Mouse (Mus musculus) MEL (cell line): ENCODE data around the gene Utrn. TPM values are rescaled to one million over a fixed set of nuclear protein-coding genes. Genes with fewer than 3 reads are reported as not detected.

ENCODE experiments used
- DNase-seq: peaks from one replicate; pipeline ENCODE4 v3.0.0; 2011; ENCODE audit warnings: low read depth, low spot score
- H3K27ac ChIP-seq: 2 replicates; pipeline ENCODE4 v1.5.1; 2012; ENCODE audit warnings: low read depth, mild to moderate bottlenecking, control low read depth, low read length, moderate library complexity; ENCODE audit not compliant: control insufficient read depth
- H3K27me3 ChIP-seq, 2 experiments: fragments of 150-350 bp in 1 of 2; sonication (generic) in 1 of 2; 2 replicates each; pipeline ENCODE4 v1.6.1; 2012; ENCODE audit warnings: low read length in 2 of 2, mild to moderate bottlenecking in 2 of 2, improper control_type of control experiment in 1 of 2, moderate library complexity in 1 of 2; ENCODE audit not compliant: insufficient read depth in 2 of 2, control insufficient read depth in 1 of 2
- H3K36me3 ChIP-seq, 2 experiments: 2 replicates each; pipeline ENCODE4 v1.6.1; 2012 to 2014; ENCODE audit warnings: low read length in 2 of 2, improper control_type of control experiment in 1 of 2, inconsistent platforms in 1 of 2, mild to moderate bottlenecking in 1 of 2; ENCODE audit not compliant: insufficient read depth in 2 of 2, control insufficient read depth in 1 of 2
- H3K4me1 ChIP-seq, 2 experiments: fragments of 150-350 bp in 1 of 2; sonication (generic) in 1 of 2; 2 replicates each; pipeline ENCODE4 v1.6.1; 2012; ENCODE audit warnings: low read length in 2 of 2, improper control_type of control experiment in 1 of 2, mild to moderate bottlenecking in 1 of 2; ENCODE audit not compliant: insufficient read depth in 2 of 2, control insufficient read depth in 1 of 2
- H3K4me3 ChIP-seq, 2 experiments: fragments of 150-350 bp in 1 of 2; sonication (generic) in 1 of 2; 2 replicates each; pipeline ENCODE4 v1.5.1; 2012; ENCODE audit warnings: low read depth in 2 of 2, low read length in 2 of 2, mild to moderate bottlenecking in 2 of 2, moderate library complexity in 2 of 2, control low read depth in 1 of 2, improper control_type of control experiment in 1 of 2; ENCODE audit not compliant: control insufficient read depth in 1 of 2, insufficient read depth in 1 of 2
- H3K79me2 ChIP-seq: 2 replicates; pipeline ENCODE4 v1.6.1; 2012; ENCODE audit warnings: mild to moderate bottlenecking, low read length, moderate library complexity; ENCODE audit not compliant: control insufficient read depth, poor library complexity, insufficient read depth
- H3K9ac ChIP-seq: 2 replicates; pipeline ENCODE4 v1.6.1; 2012; ENCODE audit warnings: low read depth, mild to moderate bottlenecking, control low read depth, low read length, moderate library complexity; ENCODE audit not compliant: control insufficient read depth, poor library complexity, severe bottlenecking
- H3K9me3 ChIP-seq: fragments of 150-350 bp; sonication (generic); replicated peaks from 2 replicates; pipeline ENCODE4 v1.6.1; 2012; ENCODE audit warnings: mild to moderate bottlenecking, low read length, improper control_type of control experiment, moderate library complexity; ENCODE audit not compliant: insufficient read depth
- BHLHE40 ChIP-seq: IDR thresholded peaks from 2 replicates; pipeline ENCODE4 v1.6.1; 2012; ENCODE audit warnings: low read depth, mild to moderate bottlenecking, inconsistent platforms, low read length, improper control_type of control experiment, borderline replicate concordance
- CHD2 ChIP-seq: IDR thresholded peaks from 2 replicates; pipeline ENCODE4 v1.6.1; 2011; ENCODE audit warnings: low read length, improper control_type of control experiment
- CTCF ChIP-seq, 3 experiments: IDR thresholded peaks in 2 of 3; conservative IDR thresholded peaks in 1 of 3; 2 replicates each; pipeline ENCODE4 v1.5.1; 2011 to 2012; ENCODE audit warnings: low read length in 3 of 3, low read depth in 2 of 3, mild to moderate bottlenecking in 2 of 3, improper control_type of control experiment in 1 of 3, inconsistent platforms in 1 of 3, mixed read lengths in 1 of 3, moderate library complexity in 1 of 3; ENCODE audit not compliant: control insufficient read depth in 1 of 3, insufficient read depth in 1 of 3, poor library complexity in 1 of 3, severe bottlenecking in 1 of 3
- ETS1 ChIP-seq: IDR thresholded peaks from 2 replicates; pipeline ENCODE4 v1.6.1; 2012; ENCODE audit warnings: low read depth, mild to moderate bottlenecking, inconsistent platforms, low read length, improper control_type of control experiment, moderate library complexity
- GABPA ChIP-seq: IDR thresholded peaks from 2 replicates; pipeline ENCODE4 v1.6.1; 2012; ENCODE audit warnings: low read depth, mild to moderate bottlenecking, inconsistent platforms, low read length, improper control_type of control experiment, moderate library complexity
- KAT2A ChIP-seq: conservative IDR thresholded peaks from 2 replicates; pipeline ENCODE4 v1.6.1; 2012; ENCODE audit warnings: low read depth, low read length, improper control_type of control experiment, inconsistent platforms
- MAX ChIP-seq: IDR thresholded peaks from 2 replicates; pipeline ENCODE4 v1.6.1; 2011; ENCODE audit warnings: low read length, improper control_type of control experiment
- MEF2A ChIP-seq: IDR thresholded peaks from 2 replicates; pipeline ENCODE4 v1.6.1; 2014; ENCODE audit warnings: low read depth, mild to moderate bottlenecking, inconsistent platforms, low read length, improper control_type of control experiment; ENCODE audit not compliant: poor library complexity, insufficient replicate concordance, severe bottlenecking; ENCODE audit errors: extremely low read depth
- MXI1 ChIP-seq: IDR thresholded peaks from 2 replicates; pipeline ENCODE4 v1.6.1; 2011; ENCODE audit warnings: mild to moderate bottlenecking, low read depth, low read length, improper control_type of control experiment
- MYC ChIP-seq: IDR thresholded peaks from 2 replicates; pipeline ENCODE4 v1.6.1; 2011; ENCODE audit warnings: low read depth, mild to moderate bottlenecking, low read length, improper control_type of control experiment, moderate library complexity
- POLR2AphosphoS2 ChIP-seq: IDR thresholded peaks from 2 replicates; pipeline ENCODE4 v1.6.1; 2011; ENCODE audit warnings: low read length, improper control_type of control experiment
- POLR2AphosphoS5 ChIP-seq: IDR thresholded peaks from 2 replicates; pipeline ENCODE4 v1.6.1; 2012; ENCODE audit warnings: low read depth, borderline replicate concordance, mild to moderate bottlenecking, inconsistent platforms, low read length, moderate library complexity, mixed read lengths
- USF2 ChIP-seq, 2 experiments: IDR thresholded peaks; 2 replicates each; pipeline ENCODE4 v1.6.1; 2011 to 2012; ENCODE audit warnings: improper control_type of control experiment in 2 of 2, low read length in 2 of 2, borderline replicate concordance in 1 of 2, inconsistent platforms in 1 of 2, low read depth in 1 of 2, mild to moderate bottlenecking in 1 of 2; ENCODE audit not compliant: insufficient read depth in 1 of 2
- ZC3H11A ChIP-seq: IDR thresholded peaks from 2 replicates; pipeline ENCODE4 v1.6.1; 2012; ENCODE audit warnings: low read depth, mild to moderate bottlenecking, inconsistent platforms, low read length, improper control_type of control experiment
- ZMIZ1 ChIP-seq: IDR thresholded peaks from 2 replicates; pipeline ENCODE4 v1.6.1; 2012; ENCODE audit warnings: low read depth, mild to moderate bottlenecking, inconsistent platforms, low read length, improper control_type of control experiment, moderate library complexity
- ZNF384 ChIP-seq: IDR thresholded peaks from 2 replicates; pipeline ENCODE4 v1.6.1; 2012; ENCODE audit warnings: low read depth, mild to moderate bottlenecking, inconsistent platforms, low read length, improper control_type of control experiment
- polyA plus RNA-seq, 2 experiments: library from polyadenylated mRNA; stranded (reverse) in 1 of 2; unstranded in 1 of 2; fragments of >175 nt in 1 of 2; fragments of >200 nt in 1 of 2; gene quantifications; 2 replicates each; pipeline versions ENCODE4 v1.2.1 to v1.2.4; 2012; ENCODE audit warnings: low replicate concordance in 2 of 2, low read depth in 1 of 2; ENCODE audit not compliant: insufficient read length in 2 of 2, insufficient read depth in 1 of 2, missing spikeins in 1 of 2
- total RNA-seq: library from RNA; depleted of rRNA; stranded (reverse); fragments of 300-350 nt; gene quantifications from 2 replicates; pipeline ENCODE4 v1.2.3, GENCODE M21; 2012

Gene Utrn
- total and polyA plus RNA-seq, 3 experiments = 2.3 to 4.3 TPM; not detected in 1

DNA sequence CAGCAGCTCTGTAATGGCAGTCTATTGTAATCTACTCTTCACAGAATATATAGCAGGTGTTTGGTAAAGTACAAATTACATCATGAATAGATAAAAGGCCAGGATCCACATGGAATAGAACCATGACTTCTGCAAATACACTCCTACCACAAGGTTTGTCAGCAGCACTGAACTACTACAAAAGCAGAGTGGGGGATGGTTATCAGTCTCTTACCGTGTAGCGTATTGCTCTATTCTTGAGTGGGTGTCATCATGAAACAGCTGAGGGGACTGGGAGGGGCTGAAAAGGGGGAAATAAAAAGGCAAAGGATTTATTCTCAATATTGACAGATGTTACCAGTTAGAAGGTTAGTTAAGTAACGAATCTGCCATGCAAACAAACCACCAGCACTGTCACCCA, 454.2 kb downstream of the Utrn start (continued):
- TF ChIP-seq POLR2AphosphoS5 (no peak), MAX (no peak), ETS1 (peak; percentile 96), KAT2A (no peak), MXI1 (peak; percentile 48; the same call in 1 of the 2 replicates), ZMIZ1 (no peak)

DNA sequence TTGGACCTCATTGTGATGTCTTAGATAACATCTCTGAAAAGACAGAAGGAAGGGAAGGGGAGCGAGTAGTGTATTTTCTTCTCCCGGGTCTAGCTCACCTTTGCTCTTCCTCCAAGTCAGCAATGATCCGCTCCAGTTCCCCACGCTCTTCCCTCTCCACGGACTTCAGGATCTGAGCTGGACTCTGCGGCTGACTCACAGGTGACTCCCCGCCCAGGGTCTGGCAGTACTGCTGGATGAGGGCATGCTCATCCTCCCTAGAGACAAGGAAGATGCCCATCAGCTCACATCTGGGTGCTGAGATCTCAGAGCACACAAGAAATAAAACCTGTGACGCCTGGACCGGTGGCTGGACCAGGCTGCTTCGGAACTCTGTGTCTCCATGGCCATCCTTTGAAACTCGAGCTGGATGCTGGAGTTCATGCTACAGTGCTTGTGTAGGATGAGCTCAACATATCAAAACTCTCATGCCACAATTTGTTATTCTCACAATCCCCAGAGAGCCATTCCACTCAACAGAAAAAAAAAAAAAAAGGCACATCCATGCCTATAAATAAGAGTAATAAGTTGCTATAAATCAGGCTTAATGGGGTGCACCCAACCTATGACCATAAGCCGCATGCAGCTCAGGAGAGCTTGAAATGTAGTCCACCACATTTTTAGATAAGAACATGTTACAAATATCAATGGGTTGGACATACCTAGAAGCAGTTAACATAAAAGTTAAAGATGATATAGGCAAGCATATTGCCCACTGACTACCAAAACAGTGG, 462.6 kb downstream of the Utrn start:
- Histone ChIP-seq H3K4me1 (no peaks in the 10 kb centered on the region), H3K9ac (no peak overlapping the region), H3K27me3 (no peaks in the 10 kb centered on the region), H3K9me3 (no peaks in the 10 kb centered on the region), H3K79me2 (no peaks in the 10 kb centered on the region), H3K36me3 (no peaks in the 10 kb centered on the region), H3K27ac (no peak overlapping the region), H3K4me3 (no peak overlapping the region)
- TF ChIP-seq BHLHE40 (no peak), MYC (no peak), USF2 (IDR thresholded peaks at IDR 0.05; ENCODE audit: borderline replicate concordance in 1 of 2, insufficient read depth in 1 of 2, low read depth in 1 of 2, low read length in 2 of 2) (no peak), ZC3H11A (no peak), CTCF (IDR thresholded peaks at IDR 0.05 in 2 of 3, conservative IDR thresholded peaks at IDR 0.05 in 1 of 3; ENCODE audit: control insufficient read depth in 1 of 3, insufficient read depth in 1 of 3, low read depth in 2 of 3, low read length in 3 of 3, poor library complexity in 1 of 3, severe bottlenecking in 1 of 3) (no peak), POLR2AphosphoS2 (no peak), ZNF384 (no peak), CHD2 (no peak)
- no peak for DNase-seq

DNA sequence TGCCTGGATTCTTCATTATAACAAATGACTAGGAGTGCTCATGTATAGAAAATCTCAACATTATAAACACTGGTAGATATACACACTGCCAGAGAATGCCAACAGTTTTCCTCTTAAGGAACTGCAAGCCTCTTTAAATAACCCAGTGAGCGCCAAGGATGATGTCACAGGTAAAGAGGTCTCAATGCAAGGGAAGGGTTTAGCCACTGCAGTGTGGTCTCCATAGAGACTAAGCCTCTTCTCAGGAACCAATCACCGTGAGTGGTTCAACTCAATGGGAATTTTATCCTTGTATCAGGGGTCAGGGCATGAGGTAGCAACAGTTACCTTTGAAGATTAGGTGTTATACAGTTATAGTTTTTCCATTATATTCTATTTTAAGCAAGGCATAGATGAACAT, 469.7 kb downstream of the Utrn start:
- Histone ChIP-seq H3K9me3 (no peaks in the 10 kb centered on the region), H3K27ac (no peak overlapping the region), H3K27me3 (no peaks in the 10 kb centered on the region), H3K4me3 (no peak overlapping the region), H3K79me2 (no peaks in the 10 kb centered on the region), H3K9ac (no peak overlapping the region), H3K36me3 (no peaks in the 10 kb centered on the region), H3K4me1 (no peaks in the 10 kb centered on the region)
- TF ChIP-seq ZC3H11A = no peak
- no peak for TF ChIP-seq MEF2A
- no peak for TF ChIP-seq MYC
- no peak for TF ChIP-seq MAX
- no peak for TF ChIP-seq GABPA
- no peak for DNase-seq
